Mouse (Mus musculus) heart, postnatal 0 days (tissue): ENCODE data around the gene Gm37240. TPM values are rescaled to one million over a fixed set of nuclear protein-coding genes. Genes with fewer than 3 reads are reported as not detected.

Experiments used
- ATAC-seq: fragments of 200-750 bp; cut with Nextera tagmentation; 2 replicates; pipeline ENCODE4 v1.8.0; 2017; ENCODE audit warnings: low read depth, moderate number of reproducible peaks, moderate library complexity; ENCODE audit not compliant: insufficient read depth
- DNase-seq: peaks from one replicate; pipeline ENCODE4 v3.0.0-alpha.2; 2016; ENCODE audit warnings: low spot score
- H3K27ac ChIP-seq: fragments of 300-500 bp; sonication (generic); 2 replicates; pipeline ENCODE4 v1.5.1; 2014; ENCODE audit warnings: low read depth, mild to moderate bottlenecking
- H3K27me3 ChIP-seq: fragments of 300-500 bp; sonication (generic); 2 replicates; pipeline ENCODE4 v1.6.1; 2014; ENCODE audit warnings: low read length, mixed read lengths; ENCODE audit not compliant: control insufficient read depth, insufficient read depth
- H3K36me3 ChIP-seq: fragments of 300-500 bp; sonication (generic); replicated peaks from 2 replicates; pipeline ENCODE4 v1.6.1; 2014; ENCODE audit warnings: low read length, mixed read lengths; ENCODE audit not compliant: control insufficient read depth, insufficient read depth
- H3K4me1 ChIP-seq: fragments of 300-500 bp; sonication (generic); 2 replicates; pipeline ENCODE4 v1.6.1; 2014; ENCODE audit warnings: antibody characterized with exemption; ENCODE audit not compliant: control insufficient read depth, insufficient read depth
- H3K4me2 ChIP-seq: fragments of 300-500 bp; sonication (generic); 2 replicates; pipeline ENCODE4 v1.6.1; 2014; ENCODE audit warnings: low read depth, mild to moderate bottlenecking, low read length, moderate library complexity
- H3K4me3 ChIP-seq: fragments of 300-500 bp; sonication (generic); 2 replicates; pipeline ENCODE4 v1.5.1; 2014; ENCODE audit warnings: low read depth, low read length
- H3K9ac ChIP-seq: fragments of 300-500 bp; sonication (generic); replicated peaks from 2 replicates; pipeline ENCODE4 v1.6.1; 2014; ENCODE audit warnings: low read depth, low read length, mixed read lengths
- H3K9me3 ChIP-seq: fragments of 300-500 bp; sonication (generic); replicated peaks from 2 replicates; pipeline ENCODE4 v1.6.1; 2016; ENCODE audit warnings: low read length; ENCODE audit not compliant: control insufficient read depth
- CTCF ChIP-seq: IDR thresholded peaks from 2 replicates; pipeline ENCODE4 v1.5.1; 2016; ENCODE audit warnings: antibody characterized with exemption, control low read depth, low read depth
- EP300 ChIP-seq: IDR thresholded peaks from 2 replicates; pipeline ENCODE4 v1.6.1; 2016; ENCODE audit warnings: antibody characterized with exemption, low read depth
- WGBS: fragments of 180-500 bp; shearing (Covaris S2); extraction: QIAGEN DNeasy Blood & Tissue Kit; methylation state at CpG from one replicate; pipeline ENCODE4 v1.1.7; 2014; 5-methylcytosine and 5-hydroxymethylcytosine counted together
- polyA plus RNA-seq: library from polyadenylated mRNA; unstranded; fragments of >200 nt; fragmentation: Nextera tagmentation; extraction: Ambion mirVana; gene quantifications from 2 replicates; pipeline ENCODE4 v1.2.1, GENCODE M21; 2015
- total RNA-seq: library from RNA; depleted of rRNA; stranded (reverse); fragments of >200 nt; gene quantifications from 2 replicates; pipeline ENCODE4 v1.2.3, GENCODE M21; 2014; ENCODE audit warnings: low replicate concordance

Gm37240 gene
- total and polyA plus RNA-seq, 2 experiments from 2014 or later: 21.7 to 72.1 TPM

DNA sequence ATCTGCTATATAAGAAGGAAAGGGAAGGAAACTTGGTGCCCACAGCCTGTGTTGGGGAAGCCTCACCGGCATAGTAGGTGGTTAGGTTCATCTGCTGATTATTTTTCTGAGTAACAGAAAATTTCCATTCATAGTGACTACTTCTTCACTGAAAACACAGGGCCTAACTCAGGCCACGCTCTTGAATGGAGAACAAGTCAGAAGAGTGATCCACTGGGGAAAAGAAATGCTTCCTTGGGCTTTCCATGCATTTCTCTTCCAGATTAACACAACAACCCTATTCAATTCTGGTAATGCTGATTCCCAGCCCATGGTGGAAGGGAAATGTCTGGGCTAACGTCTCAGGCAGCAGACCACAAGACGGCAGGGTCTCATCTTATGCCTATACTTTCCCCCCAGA lies 188.8 kb downstream of the Gm37240 start:
- TF ChIP-seq CTCF (no peak), EP300 (no peak)
- H3K9ac ChIP-seq: no peak overlapping the region
- 85% methylated on average over 4 of the region's 4 CpGs for WGBS
- peaks cover 6% of the 10 kb centered on the region; the same call in 1 of the 2 replicates for H3K4me1 ChIP-seq
- no peak for DNase-seq
- H3K4me2 ChIP-seq: no peak overlapping the region
- no peaks in the 10 kb centered on the region for H3K9me3 ChIP-seq
- no peaks in the 10 kb centered on the region for H3K36me3 ChIP-seq
- no peak overlapping the region for H3K4me3 ChIP-seq
- H3K27me3 ChIP-seq: no peaks in the 10 kb centered on the region
- ATAC-seq: no peak
- H3K27ac ChIP-seq: no peak overlapping the region

DNA sequence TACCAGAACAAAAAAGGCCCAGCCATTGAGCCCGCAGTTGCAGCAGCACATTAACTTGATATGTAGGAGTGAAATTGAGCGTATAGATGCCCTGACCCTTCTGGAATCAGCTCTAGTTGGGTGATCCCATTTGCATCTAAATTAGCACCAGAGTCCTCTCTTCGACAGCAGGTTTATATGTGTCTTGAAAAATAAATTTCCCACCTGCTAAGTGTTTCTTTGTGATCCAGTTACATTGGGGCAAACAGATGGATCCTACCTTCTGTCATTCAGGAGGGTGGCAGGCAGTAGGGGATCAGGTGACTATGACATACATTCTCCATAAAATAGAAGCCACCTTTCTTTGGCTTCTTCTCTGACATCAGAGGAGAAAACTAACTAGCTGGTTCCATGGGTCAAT lies 192.3 kb downstream of the Gm37240 start:
- Histone ChIP-seq H3K27ac (no peak overlapping the region), H3K36me3 (no peaks in the 10 kb centered on the region), H3K9me3 (no peaks in the 10 kb centered on the region), H3K9ac (no peak overlapping the region), H3K4me3 (no peak overlapping the region), H3K4me1 (no peaks in the 10 kb centered on the region), H3K27me3 (no peaks in the 10 kb centered on the region), H3K4me2 (no peak overlapping the region)
- ATAC-seq (no peak), DNase-seq (no peak)
- TF ChIP-seq EP300 (no peak), CTCF (no peak)
- 86% methylated on average over 3 of the region's 3 CpGs for WGBS

DNA sequence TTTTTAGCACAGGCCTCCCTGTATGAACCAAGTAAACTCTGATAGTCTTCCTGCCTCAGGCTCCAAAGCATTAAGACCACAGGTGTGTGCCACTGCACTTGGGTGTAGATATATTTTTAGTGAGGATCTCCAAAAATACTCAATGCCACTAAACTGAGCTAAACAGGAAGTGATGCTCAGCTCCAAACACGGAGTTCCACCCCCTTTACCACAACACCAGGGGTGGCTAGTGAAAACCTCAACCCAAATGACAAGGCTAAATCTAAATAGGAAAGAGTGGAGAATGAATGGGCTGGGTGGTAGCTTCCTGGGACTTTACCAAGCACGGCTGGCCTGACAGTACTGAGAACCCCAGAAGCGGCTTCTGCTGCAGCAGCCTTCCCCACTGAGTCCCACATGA lies 194.3 kb downstream of the Gm37240 start:
- H3K27ac ChIP-seq: no peak overlapping the region
- no peaks in the 10 kb centered on the region for H3K36me3 ChIP-seq
- no peaks in the 10 kb centered on the region for H3K4me1 ChIP-seq
- no peak overlapping the region for H3K4me3 ChIP-seq
- no peaks in the 10 kb centered on the region for H3K9me3 ChIP-seq
- ATAC-seq (no peak), DNase-seq (no peak)
- TF ChIP-seq CTCF (no peak), EP300 (no peak)
- no peaks in the 10 kb centered on the region for H3K27me3 ChIP-seq
- no peak overlapping the region for H3K9ac ChIP-seq
- no peak overlapping the region for H3K4me2 ChIP-seq
- 30% methylated on average over 3 of the region's 3 CpGs for WGBS

DNA sequence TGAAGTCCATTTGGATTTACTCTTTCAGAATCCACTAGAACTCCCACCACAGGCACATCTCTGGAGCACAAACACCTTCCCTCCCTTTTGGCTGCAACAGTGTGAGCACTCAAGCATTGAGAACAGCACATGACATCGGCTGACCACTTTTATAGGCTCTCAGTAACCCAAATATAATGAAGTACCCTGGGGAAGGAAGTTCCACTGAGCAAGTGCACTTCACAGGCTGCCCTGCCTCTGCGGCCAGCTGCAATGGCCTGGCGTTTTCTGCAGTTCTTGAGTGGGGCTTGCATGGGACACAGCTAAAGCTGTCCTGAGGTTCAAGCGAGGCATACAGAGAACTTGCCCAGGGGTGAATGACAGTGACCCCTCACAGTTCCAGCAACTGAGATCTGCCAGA lies 196.2 kb downstream of the Gm37240 start:
- no peak overlapping the region for H3K4me3 ChIP-seq
- H3K4me2 ChIP-seq: no peak overlapping the region
- H3K4me1 ChIP-seq: no peaks in the 10 kb centered on the region
- H3K27me3 ChIP-seq: no peaks in the 10 kb centered on the region
- H3K27ac ChIP-seq: no peak overlapping the region
- ATAC-seq: no peak
- 0 out of 2 replicates have a peak, but pooled peaks cover 4% of the 10 kb centered on the region for H3K36me3 ChIP-seq
- no peak for DNase-seq
- 72% methylated on average over 4 of the region's 4 CpGs for WGBS
- H3K9me3 ChIP-seq: no peaks in the 10 kb centered on the region
- H3K9ac ChIP-seq: no peak overlapping the region
- TF ChIP-seq CTCF (no peak), EP300 (no peak)

DNA sequence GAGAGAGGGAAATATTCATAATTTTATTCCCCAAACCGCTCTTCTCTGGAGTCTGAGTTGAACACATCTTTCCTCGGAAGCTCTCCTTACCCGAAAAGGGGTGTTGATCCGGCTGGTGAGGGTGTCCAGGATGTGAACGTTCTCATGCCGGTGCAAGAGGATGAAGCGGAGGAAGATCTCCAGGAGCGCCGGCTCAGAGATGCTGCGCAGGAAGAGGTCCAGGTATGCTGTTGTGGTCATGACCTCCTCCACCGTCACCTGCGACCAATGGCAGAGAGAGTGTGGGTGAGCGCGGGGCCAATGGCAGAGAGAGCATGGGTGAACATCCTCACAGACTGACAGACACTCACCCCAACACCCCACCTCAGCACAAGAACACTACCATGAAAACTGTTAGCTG lies 199.0 kb downstream of the Gm37240 start:
- no peak overlapping the region for H3K4me2 ChIP-seq
- no peaks in the 10 kb centered on the region for H3K27me3 ChIP-seq
- DNase-seq (no peak), ATAC-seq (no peak)
- no peaks in the 10 kb centered on the region for H3K9me3 ChIP-seq
- 92% methylated on average over 14 of the region's 14 CpGs for WGBS
- TF ChIP-seq EP300: no peak
- no peak for TF ChIP-seq CTCF
- no peak overlapping the region for H3K27ac ChIP-seq
- H3K4me1 ChIP-seq: no peaks in the 10 kb centered on the region
- 0 out of 2 replicates have a peak, but pooled peaks cover 4% of the 10 kb centered on the region for H3K36me3 ChIP-seq
- no peak overlapping the region for H3K9ac ChIP-seq
- H3K4me3 ChIP-seq: no peak overlapping the region

DNA sequence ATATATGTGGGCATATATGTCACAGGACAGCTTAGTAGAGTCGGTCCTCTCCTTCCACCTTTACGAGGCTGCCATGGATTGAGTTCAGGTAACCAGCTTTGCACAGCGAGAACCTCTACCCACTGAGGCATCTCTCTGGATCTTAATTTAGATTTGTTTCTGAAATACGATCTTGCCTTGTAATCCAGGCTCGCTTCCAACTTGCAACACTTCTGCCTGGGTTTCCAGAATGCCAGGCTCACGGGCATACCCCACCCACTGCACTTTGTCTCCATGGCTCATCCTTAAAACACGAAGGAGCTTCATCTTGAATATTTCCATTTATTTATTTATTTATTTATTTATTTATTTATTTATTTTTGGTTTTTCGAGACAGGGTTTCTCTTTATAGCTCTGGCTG lies 202.0 kb downstream of the Gm37240 start:
- DNase-seq: no peak

More for the DNA sequence above, 202.0 kb downstream of the Gm37240 start:
- no peak overlapping the region for H3K27ac ChIP-seq
- no peak for TF ChIP-seq CTCF
- no peak for TF ChIP-seq EP300
- no peak overlapping the region for H3K9ac ChIP-seq
- H3K4me3 ChIP-seq: no peak overlapping the region
- ATAC-seq: no peak
- H3K4me2 ChIP-seq: no peak overlapping the region
- 0 out of 2 replicates have a peak, but pooled peaks cover 4% of the 10 kb centered on the region for H3K36me3 ChIP-seq
- H3K4me1 ChIP-seq: peaks cover 5% of the 10 kb centered on the region; the same call in 1 of the 2 replicates
- 68% methylated on average over 8 of the region's 8 CpGs for WGBS
- H3K9me3 ChIP-seq: no peaks in the 10 kb centered on the region
- H3K27me3 ChIP-seq: no peaks in the 10 kb centered on the region
